Mouse (Mus musculus): Measurements from ENCODE around the gene Fndc1. TPM values are rescaled to one million over a fixed set of nuclear protein-coding genes. Genes with fewer than 3 reads are reported as not detected.

The Fndc1 gene
- total RNA-seq (2021): 10 to 100 TPM; 45.6 to 58.2 TPM
- long read RNA-seq, experiment 1, partial matches to known transcripts: 23 of 24 reads
- long read RNA-seq, experiment 1, other reads (novel, unspliced or antisense): 1 of 24 reads
- long read RNA-seq, experiment 2, partial matches to known transcripts: 19 of 26 reads
- long read RNA-seq, experiment 2, other reads (novel, unspliced or antisense): 7 of 26 reads

- intact Hi-C loops (cut with DNase I): loop anchor here (10.0 kb wide), 1 partner anchor 162 kb away; no protein-coding TSS in a partner anchor
- peak; percentile 82 to 85 for DNase-seq
Measured at GRCm38 (mm10) chr17:7826819-7827515, at the start of gene Fndc1. TSS of gene Fndc1 (minus strand) at chr17:7827302.

DNA sequence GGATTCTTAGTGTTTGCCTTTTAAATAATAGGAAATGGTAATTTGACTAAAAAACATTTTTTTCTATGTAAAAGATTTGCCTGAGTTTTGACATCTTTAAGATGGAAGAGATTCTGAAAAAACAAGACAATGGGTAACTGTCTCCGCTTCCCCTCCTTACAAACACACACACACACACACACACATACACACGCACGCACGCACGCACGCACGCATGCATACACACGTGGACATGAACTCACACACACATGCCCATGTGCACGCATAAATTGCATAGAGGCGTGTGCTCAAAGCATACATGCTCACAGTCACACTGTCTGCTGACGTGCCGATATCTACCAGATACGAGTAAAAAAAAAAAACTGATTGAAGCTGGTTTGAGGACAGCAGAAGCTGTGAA lies 49.4 kb upstream of the Fndc1 start:
- intact Hi-C loops (cut with DNase I): no loop called here
- DNase-seq: no peak

DNA sequence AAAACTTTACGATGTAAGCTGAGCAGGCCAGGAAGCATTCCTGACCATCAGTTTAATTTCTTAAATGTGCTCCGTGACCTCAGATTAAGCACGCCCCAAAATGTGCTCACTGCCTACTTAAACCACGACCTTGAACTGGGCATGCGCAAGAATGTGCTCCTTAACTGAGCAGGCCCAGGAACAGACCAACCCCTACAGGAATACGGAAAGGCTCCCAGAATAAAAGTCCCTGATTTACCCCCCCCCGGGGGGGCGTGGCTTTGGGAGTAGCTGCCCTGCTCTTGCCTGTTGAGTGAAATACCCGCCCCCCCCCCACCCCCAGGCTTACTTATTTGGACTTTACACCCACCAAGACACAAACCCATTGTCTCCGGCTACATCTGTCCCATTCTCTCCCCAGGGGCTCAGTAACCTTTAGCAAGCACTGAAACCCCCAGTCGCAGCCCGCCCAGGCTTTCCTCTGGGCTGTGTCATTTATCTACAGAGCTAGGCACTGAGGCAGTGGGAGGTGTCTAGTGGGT lies 48.9 kb upstream of the Fndc1 start:
- intact Hi-C loops (cut with DNase I): no loop called here
- DNase-seq: no peak

GRCm38 (mm10) chr17:7874776-7875531 lies 47.9 kb upstream of the Fndc1 start:
- no peak for DNase-seq
- intact Hi-C loops (cut with DNase I): no loop called here

DNA sequence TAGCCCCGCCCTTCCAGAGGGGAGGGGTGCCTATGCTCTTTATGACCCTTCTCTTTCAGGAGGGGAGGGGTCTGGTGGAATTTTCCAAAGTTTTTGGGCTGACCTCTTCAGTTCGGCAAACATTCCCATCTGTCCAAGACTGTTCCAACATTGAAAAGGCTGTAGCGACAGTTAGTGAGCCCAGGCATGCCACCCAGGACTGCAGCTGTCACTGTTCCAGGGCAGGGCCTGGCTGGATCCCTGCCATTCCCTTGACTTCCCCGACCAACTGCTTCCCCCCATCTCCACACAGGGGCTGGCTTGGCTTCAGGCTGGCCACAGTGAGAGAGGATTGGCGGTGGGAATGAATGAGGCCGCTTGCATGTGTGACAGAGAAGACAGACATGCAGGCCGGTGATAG lies 46.3 kb upstream of the Fndc1 start:
- intact Hi-C loops (cut with DNase I): no loop called here
- no peak for DNase-seq

GRCm38 (mm10) chr17:7871800-7872199 lies 44.7 kb upstream of the Fndc1 start:
- intact Hi-C loops (cut with DNase I): no loop called here
- DNase-seq: no peak

DNA sequence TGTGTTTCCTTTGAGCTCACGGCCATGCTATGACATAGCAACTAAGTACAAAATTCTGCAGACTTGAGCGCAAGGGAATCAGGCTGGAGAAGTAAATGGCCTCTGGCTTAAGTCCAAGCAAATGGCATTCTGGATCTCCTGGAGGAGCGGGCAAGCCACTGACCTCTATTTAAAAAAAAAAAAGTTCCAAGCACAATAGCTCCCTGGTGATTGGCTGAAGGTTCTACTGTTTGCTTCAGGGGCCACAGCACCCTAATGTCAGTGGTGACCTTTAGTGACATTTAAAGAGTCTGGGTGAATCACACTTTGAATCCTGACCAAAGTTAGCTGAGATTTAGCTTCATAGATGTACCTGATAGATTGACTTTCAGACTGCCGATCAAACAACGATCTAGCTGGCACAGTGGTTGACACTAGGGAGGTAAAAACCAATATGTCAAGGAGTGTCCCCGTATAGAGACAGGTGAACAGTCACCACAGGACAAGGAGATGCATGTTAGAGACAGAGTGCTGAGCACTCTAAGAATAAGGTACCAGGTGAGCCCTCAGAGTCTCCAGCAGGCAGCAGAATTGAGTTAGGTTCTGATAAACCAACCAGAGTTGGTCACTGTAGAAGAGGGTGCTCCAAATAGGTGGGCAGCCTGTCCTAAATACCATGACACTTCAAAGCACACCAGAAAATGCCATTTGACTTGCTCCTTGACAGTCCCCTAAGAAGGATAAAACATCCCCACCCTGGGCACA lies 43.9 kb upstream of the Fndc1 start:
- intact Hi-C loops (cut with DNase I): no loop called here
- no peak for DNase-seq

GRCm38 (mm10) chr17:7869114-7869513 lies 42.0 kb upstream of the Fndc1 start:
- intact Hi-C loops (cut with DNase I): loop anchor here (2.0 to 5.0 kb wide), 2 partner anchors 58 to 70 kb away; partner anchors contain the start of gene Tagap
- no peak for DNase-seq

DNA sequence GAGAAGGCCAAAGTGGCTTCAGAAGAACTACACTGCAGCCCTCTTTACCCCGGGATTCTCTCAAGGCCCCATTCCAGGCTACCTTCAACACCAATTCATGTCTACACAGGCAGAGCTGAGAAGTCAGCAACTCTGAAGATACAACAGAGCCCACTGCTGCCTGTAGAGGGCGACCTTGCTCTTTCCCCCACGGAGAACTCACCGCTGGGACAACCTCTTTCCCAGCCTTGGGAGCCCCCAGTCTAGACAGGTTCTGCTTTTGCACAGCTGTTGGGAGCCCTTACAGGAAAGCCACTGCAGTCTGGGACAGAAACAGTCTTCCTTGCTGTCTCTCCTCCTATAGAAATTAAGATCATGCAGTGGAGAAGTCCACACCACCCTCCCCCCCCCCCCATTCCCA lies 41.5 kb upstream of the Fndc1 start:
- intact Hi-C loops (cut with DNase I): loop anchor here (2.0 to 5.0 kb wide), 2 partner anchors 59 to 70 kb away; partner anchors contain the start of gene Tagap
- peak; percentile 76 to 81 for DNase-seq

DNA sequence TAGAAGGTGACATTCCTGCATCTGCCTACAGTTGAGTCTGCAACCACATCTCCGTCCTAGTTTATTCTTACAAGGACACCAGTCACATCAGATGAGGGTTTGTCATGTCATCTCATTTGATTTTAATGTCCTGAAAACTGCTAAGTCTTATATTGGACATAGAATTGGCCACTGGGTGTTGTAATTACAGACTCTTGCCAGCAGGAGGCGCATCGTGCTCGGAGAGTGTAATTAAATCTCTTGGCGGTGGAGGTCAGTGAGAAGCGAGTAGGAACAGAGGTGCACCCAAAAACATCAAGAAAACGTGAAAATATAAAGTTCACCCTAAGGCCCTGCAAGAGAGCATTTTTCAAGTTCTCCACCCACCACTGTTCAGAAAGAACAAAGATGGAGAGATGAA lies 37.6 kb upstream of the Fndc1 start:
- peak; percentile 35 to 54 for DNase-seq

DNA sequence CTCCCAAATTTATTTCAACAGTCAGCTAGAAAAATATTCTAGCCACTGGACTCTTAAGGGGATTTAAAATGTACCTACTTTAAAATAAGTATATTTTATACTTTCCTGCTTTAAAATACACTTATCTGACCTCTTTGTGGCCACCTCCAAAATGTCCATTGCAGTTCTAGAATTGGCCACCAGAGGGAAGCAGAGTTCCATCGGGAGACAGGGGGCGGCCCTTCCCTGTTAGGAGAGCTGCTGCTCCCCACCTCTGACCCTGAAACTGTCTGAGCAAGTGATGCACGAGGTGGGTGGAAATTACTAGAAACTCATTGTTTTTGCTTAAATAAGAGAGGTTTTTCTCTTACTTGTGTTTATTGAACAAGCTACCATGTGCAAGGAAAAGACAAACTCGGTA lies 36.6 kb upstream of the Fndc1 start:
- peak; percentile 74 to 88 for DNase-seq
- intact Hi-C loops (cut with DNase I): no loop called here

More for the DNA sequence above, 37.6 kb upstream of the Fndc1 start:
- intact Hi-C loops (cut with DNase I): loop anchor here (5.0 kb wide), 1 partner anchor 63 kb away; the partner anchor contains the start of gene Tagap

DNA sequence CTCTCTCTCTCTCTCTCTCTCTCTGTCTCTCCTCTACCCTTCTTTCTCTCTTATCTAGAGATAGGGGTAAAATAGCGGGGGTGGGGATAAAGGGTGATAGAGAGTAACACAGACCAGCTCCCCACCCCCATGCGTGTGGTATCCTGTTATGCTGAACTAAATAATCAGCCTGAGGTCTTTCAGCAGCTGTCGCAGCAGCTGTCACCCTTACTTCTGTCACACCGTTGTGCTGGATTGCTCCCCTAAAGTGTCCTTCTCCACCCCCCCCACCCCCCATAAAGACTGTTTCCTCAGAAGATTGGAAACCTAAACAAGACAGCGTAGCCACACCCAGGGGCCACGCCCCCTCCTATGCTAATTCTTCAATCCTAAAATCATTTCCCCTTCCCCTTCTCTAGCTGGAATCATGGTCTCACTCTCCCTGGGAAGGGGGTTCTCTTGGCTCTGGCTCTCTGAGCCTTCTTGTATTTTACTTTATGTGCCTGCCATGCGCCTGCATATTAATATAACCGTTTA lies 33.8 kb upstream of the Fndc1 start:
- no peak for DNase-seq
- intact Hi-C loops (cut with DNase I): no loop called here

GRCm38 (mm10) chr17:7857658-7858057 lies 30.6 kb upstream of the Fndc1 start:
- intact Hi-C loops (cut with DNase I): no loop called here
- DNase-seq: no peak

DNA sequence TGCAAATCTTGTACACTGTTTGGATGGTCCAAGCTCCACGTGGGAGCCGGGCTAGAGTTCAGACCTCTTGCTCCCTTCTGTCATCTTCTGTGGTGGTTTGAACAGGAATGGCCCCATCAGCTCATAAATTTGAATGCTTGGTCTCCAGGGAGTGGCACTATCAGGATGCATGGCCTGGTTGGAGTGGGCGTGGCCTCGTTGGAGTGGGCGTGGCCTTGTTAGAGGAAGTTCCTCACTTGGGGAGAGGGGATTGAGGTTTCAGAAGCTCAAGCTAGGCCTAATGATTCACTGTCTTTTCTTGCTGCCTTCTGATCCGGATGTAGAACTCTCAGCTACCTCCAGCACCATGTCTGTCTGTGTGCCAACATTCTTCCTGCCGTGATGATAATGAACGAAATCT lies 28.7 kb upstream of the Fndc1 start:
- DNase-seq: no peak

GRCm38 (mm10) chr17:7851979-7852378 lies 24.9 kb upstream of the Fndc1 start:
- DNase-seq: no peak
- intact Hi-C loops (cut with DNase I): no loop called here

More for the DNA sequence above, 28.7 kb upstream of the Fndc1 start:
- intact Hi-C loops (cut with DNase I): no loop called here

GRCm38 (mm10) chr17:7851527-7851926 lies 24.4 kb upstream of the Fndc1 start:
- intact Hi-C loops (cut with DNase I): no loop called here
- DNase-seq: no peak

DNA sequence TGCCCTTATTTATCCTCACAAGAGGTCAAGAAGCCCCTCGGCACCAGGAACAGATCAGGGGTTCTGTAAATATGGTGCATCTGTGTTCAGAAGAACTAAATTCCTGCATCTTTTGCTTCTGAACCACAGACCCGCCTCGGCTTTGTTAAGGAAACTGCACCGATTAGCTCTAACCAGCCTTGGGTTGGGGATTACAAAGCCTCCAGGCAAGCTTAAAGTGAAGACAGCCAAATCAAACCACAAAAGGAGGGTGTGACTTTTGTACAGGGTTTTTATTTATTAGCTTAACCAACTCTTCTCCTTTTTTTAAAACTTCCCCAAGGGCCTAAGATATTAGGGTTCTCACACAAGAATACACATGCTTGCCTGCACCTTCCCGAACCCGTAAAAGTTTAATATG lies 23.1 kb upstream of the Fndc1 start:
- intact Hi-C loops (cut with DNase I): no loop called here
- DNase-seq: no peak

DNA sequence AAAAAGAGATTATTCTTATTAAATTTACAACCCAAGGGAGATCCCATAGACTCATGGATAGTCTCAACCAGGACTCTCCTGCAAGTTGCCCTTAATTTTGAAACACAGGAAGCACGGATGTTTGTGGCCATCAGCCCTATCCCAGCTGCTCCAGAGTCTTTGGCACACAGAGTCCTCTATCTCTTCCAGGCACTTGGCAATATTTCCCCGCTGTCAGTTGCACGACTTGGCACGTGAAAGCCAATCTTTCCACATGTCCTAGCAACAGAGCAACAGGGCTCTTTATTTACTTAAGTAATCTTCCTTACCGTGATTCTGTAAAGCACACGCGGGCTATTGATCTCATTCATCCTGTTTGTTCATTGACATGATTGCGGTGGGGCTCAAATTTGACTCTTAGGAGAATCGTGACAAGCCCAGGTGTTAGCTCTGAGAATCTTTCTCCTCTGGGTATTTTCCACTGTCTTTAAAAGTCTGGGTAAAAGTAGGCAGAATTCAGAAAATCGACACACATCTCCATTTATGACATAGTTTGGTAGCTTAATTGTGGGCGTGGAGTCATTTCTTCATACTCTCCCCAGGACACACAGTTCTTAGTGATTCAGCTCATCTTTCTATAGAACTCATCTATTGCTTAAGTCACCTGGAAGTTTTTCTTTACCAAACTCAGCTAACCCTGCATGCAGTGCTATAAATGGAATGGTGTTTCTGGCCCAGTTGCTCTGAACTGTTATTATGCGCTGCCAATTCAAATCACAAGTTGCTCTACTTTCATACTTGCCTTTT lies 13.6 kb upstream of the Fndc1 start:
- intact Hi-C loops (cut with DNase I): no loop called here
- peak; percentile 65 to 76 for DNase-seq

DNA sequence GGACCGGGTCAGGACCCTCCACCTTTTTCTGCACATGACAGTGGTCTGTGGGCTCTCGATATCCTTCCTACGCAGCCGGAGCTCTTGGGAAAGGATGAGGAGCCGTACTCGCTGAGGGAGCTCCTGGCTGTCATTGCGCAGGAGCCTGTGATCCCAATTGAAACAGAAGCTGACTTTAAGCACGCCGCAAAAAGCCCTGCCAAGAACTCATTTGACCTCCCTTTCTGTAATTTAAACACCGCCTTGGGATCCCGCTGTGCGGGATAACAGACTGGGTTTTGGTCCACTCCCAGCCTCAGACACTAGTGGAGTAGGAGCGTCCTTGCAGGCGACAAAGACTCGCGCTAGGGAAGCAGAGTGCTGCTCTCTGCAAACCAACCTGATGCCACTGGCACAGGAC lies 484 bp upstream of the Fndc1 start:
- intact Hi-C loops (cut with DNase I): loop anchor here (10.0 kb wide), 1 partner anchor 163 kb away; no protein-coding TSS in a partner anchor
- peak in 1 of 2 experiments; percentile 31 for DNase-seq

All from heart, postnatal 14 days (tissue).